Mouse (Mus musculus) embryonic facial prominence, embryonic 10.5 days (tissue): ENCODE data around the gene Nop10. TPM values are rescaled to one million over a fixed set of nuclear protein-coding genes. Genes with fewer than 3 reads are reported as not detected.

ENCODE experiments used
- DNase-seq: peaks from one replicate; pipeline ENCODE4 v3.0.0-alpha.2; 2017; ENCODE audit warnings: low spot score
- H3K27ac ChIP-seq: fragments of 300-500 bp; sonication (generic); replicated peaks from 2 replicates; pipeline ENCODE4 v1.5.1; 2016; ENCODE audit warnings: mild to moderate bottlenecking
- H3K27me3 ChIP-seq: fragments of 300-500 bp; sonication (generic); replicated peaks from 2 replicates; pipeline ENCODE4 v1.6.1; 2016; ENCODE audit warnings: low read depth, mild to moderate bottlenecking; ENCODE audit not compliant: poor library complexity, severe bottlenecking
- H3K36me3 ChIP-seq: fragments of 300-500 bp; sonication (generic); replicated peaks from 2 replicates; pipeline ENCODE4 v1.6.1; 2016; ENCODE audit warnings: mild to moderate bottlenecking, moderate library complexity
- H3K4me1 ChIP-seq: fragments of 300-500 bp; sonication (generic); 2 replicates; pipeline ENCODE4 v1.6.1; 2016
- H3K4me3 ChIP-seq: fragments of 300-500 bp; sonication (generic); 2 replicates; pipeline ENCODE4 v1.5.1; 2016; ENCODE audit warnings: mild to moderate bottlenecking, moderate library complexity
- H3K9me3 ChIP-seq: fragments of 300-500 bp; sonication (generic); 2 replicates; pipeline ENCODE4 v1.6.1; 2016; ENCODE audit warnings: mild to moderate bottlenecking
- WGBS: fragments of 180-500 bp; shearing (Covaris S2); methylation state at CpG from one replicate; pipeline ENCODE4 v1.1.7; 2016; 5-methylcytosine and 5-hydroxymethylcytosine counted together
- polyA plus RNA-seq: library from polyadenylated mRNA; unstranded; fragments of >200 nt; fragmentation: Nextera tagmentation; extraction: Ambion mirVana; gene quantifications from 2 replicates; pipeline ENCODE4 v1.2.1, GENCODE M21; 2016

Nop10 gene
- polyA plus RNA-seq, 1 experiment from 2014 or later, result 220 TPM

- 94% methylated on average over 4 of the region's 4 CpGs for WGBS
These were observed 36.5 kb downstream of the Nop10 start for GRCm38 (mm10) chr2:112298221-112298620.

GRCm38 (mm10) chr2:112308671-112309070 lies 46.9 kb downstream of the Nop10 start:
- Histone ChIP-seq H3K4me3 (no peak overlapping the region), H3K36me3 (no peaks in the 10 kb centered on the region), H3K4me1 (no peaks in the 10 kb centered on the region), H3K9me3 (no peaks in the 10 kb centered on the region), H3K27ac (no peak overlapping the region), H3K27me3 (no peaks in the 10 kb centered on the region)
- no peak for DNase-seq
- WGBS, result 88% methylated on average over 3 of the region's 3 CpGs

More at GRCm38 (mm10) chr2:112298221-112298620, 36.5 kb downstream of the Nop10 start:
- H3K4me1 ChIP-seq, result no peaks in the 10 kb centered on the region
- no peak overlapping the region for H3K4me3 ChIP-seq
- H3K27me3 ChIP-seq, result no peaks in the 10 kb centered on the region
- no peak overlapping the region for H3K27ac ChIP-seq
- H3K9me3 ChIP-seq, result no peaks in the 10 kb centered on the region
- H3K36me3 ChIP-seq, result no peaks in the 10 kb centered on the region
- no peak for DNase-seq

GRCm38 (mm10) chr2:112309161-112309600 lies 47.5 kb downstream of the Nop10 start:
- H3K9me3 ChIP-seq, result no peaks in the 10 kb centered on the region
- DNase-seq, result no peak
- no peaks in the 10 kb centered on the region for H3K27me3 ChIP-seq
- H3K4me1 ChIP-seq, result no peaks in the 10 kb centered on the region
- H3K27ac ChIP-seq, result no peak overlapping the region
- H3K4me3 ChIP-seq, result no peak overlapping the region
- no peaks in the 10 kb centered on the region for H3K36me3 ChIP-seq
- 84% methylated on average over 10 of the region's 10 CpGs for WGBS

Other genes with a start within 250 kb of the Nop10 start
- not detected in 2 replicates for gene Olfr1310, start 249.2 kb upstream of the Nop10 start, polyA plus RNA-seq
- not detected in 2 replicates for gene Olfr1311, start 237.5 kb upstream of the Nop10 start, polyA plus RNA-seq
- gene Olfr1312, start 211.7 kb upstream of the Nop10 start, polyA plus RNA-seq, result not detected in 2 replicates
- gene Olfr1313, start 184.1 kb upstream of the Nop10 start, polyA plus RNA-seq, result not detected in 2 replicates
- gene Olfr1314, start 165.1 kb upstream of the Nop10 start, polyA plus RNA-seq, result not detected in 2 replicates
- gene Olfr1315-ps1, start 146.5 kb upstream of the Nop10 start, polyA plus RNA-seq, result not detected in 2 replicates
- gene Olfr1316, start 126.9 kb upstream of the Nop10 start, polyA plus RNA-seq, result not detected in 2 replicates
- gene Olfr1317, start 121.6 kb upstream of the Nop10 start, polyA plus RNA-seq, result not detected in 2 replicates
- not detected in 2 replicates for gene Olfr1318, start 107.7 kb upstream of the Nop10 start, polyA plus RNA-seq
- gene Lpcat4, start 22.5 kb upstream of the Nop10 start, polyA plus RNA-seq, result 13.1 and 14.0 TPM in 2 replicates
- gene Nutm1, start 2.6 kb upstream of the Nop10 start, polyA plus RNA-seq, result 0.10 TPM in 1 of 2 replicates, not detected in the other
- 8.2 and 9.7 TPM in 2 replicates for gene Slc12a6, start 3.9 kb downstream of the Nop10 start, polyA plus RNA-seq
- gene Gm21985, start 4.4 kb downstream of the Nop10 start, polyA plus RNA-seq, result not detected in 2 replicates
- 112 and 113 TPM in 2 replicates for gene Emc4, start 106.1 kb downstream of the Nop10 start, polyA plus RNA-seq
- gene Katnbl1, start 117.3 kb downstream of the Nop10 start, polyA plus RNA-seq, result 43.6 and 44.2 TPM in 2 replicates
- gene Emc7, start 193.1 kb downstream of the Nop10 start, polyA plus RNA-seq, result 10.0 and 10.8 TPM in 2 replicates
- not detected in 2 replicates for gene Chrm5, start 218.8 kb downstream of the Nop10 start, polyA plus RNA-seq
- 8.1 TPM in 2 replicates for gene Aven, start 231.0 kb downstream of the Nop10 start, polyA plus RNA-seq